Comparison of ENCODE assay signal across 9 mouse cellular contexts in genomic region chr5:112289819-112290535, GRCm38 (mm10). TPM values are rescaled to one million over a fixed set of nuclear protein-coding genes. Genes with fewer than 3 reads are reported as not detected.
DNase-seq lines count a peak whose midpoint lies in the region; ATAC-seq lines count a peak whose summit lies in the region.
"Had no signal": no experiment of that assay in that cellular context is flagged by ENCODE, and none has a peak within 500 bp of the region (broad histone marks: within the 10 kb centered on the region; RNA-seq: fewer than 3 reads in every experiment).

No protein-coding gene starts in this region.

- H3K4me3 ChIP-seq in megakaryocyte, embryonic 14.5 days (replicated peaks): peak overlapping the region; percentile 64

- peaks cover 100% of the 10 kb centered on the region for H3K4me1 ChIP-seq in megakaryocyte, embryonic 14.5 days

- H3K9me3 ChIP-seq in megakaryocyte, embryonic 14.5 days: no peaks in the 10 kb centered on the region

- peak; percentile 72 to 84 for DNase-seq in heart, adult 18-20 months
- no peak for DNase-seq in heart, postnatal 25 days (ENCODE audit: low spot score)
- DNase-seq in gastrocnemius, postnatal 36 days: peak; percentile 62 to 68
- DNase-seq in skeletal muscle tissue, adult 2 months (ENCODE audit: low read depth, low spot score): peak; percentile 90
- DNase-seq in frontal cortex, adult 2 months (ENCODE audit: extremely low spot score in 1 of 2, low spot score in 1 of 2): no peak
- no peak for DNase-seq in embryo, embryonic 10.5 days (ENCODE audit: low spot score)

- peaks cover 94% of the 10 kb centered on the region for H3K36me3 ChIP-seq in megakaryocyte, embryonic 14.5 days (replicated peaks; ENCODE audit: low read length)

- intact Hi-C loops in heart, postnatal 25 days (cut with DNase I): no loop called here
- intact Hi-C loops in gastrocnemius, postnatal 36 days (cut with DNase I): no loop called here

- H3K27me3 ChIP-seq in megakaryocyte, embryonic 14.5 days (replicated peaks): no peaks in the 10 kb centered on the region

- ATAC-seq in megakaryocyte, adult 5-6 weeks (ENCODE audit: poor library complexity, severe bottlenecking): no peak
- ATAC-seq: forebrain, embryonic 14.5 days had no signal

RNA-seq across cellular contexts. Expression of gene Tpst2, which starts 13.5 kb away (rescaled TPM):
- total RNA-seq in heart, adult 18-20 months (2021): 10 to 100 TPM; 47.1 to 50.0 TPM
- 10 to 100 TPM; 38.7 to 42.3 TPM for total RNA-seq in heart, postnatal 25 days (2021)
- polyA plus RNA-seq in megakaryocyte, embryonic 14.5 days (2012; ENCODE audit: insufficient read depth, low replicate concordance): 299 and 479 TPM in 2 replicates
- 52.1 and 57.5 TPM in 2 replicates for total RNA-seq in megakaryocyte, adult 5-6 weeks (2015)
- 69.2 and 77.0 TPM in 2 replicates for total RNA-seq in megakaryocyte, adult 5-6 weeks (2017)
- 10 to 100 TPM; 14.4 to 17.0 TPM for total RNA-seq in gastrocnemius, postnatal 36 days (2021)
- polyA plus RNA-seq in frontal cortex, adult 2 months (2012; rRNA removed): 36.6 and 40.7 TPM in 2 replicates

RNA-seq across cellular contexts. Expression of gene Crybb1, which starts 34.4 kb away (rescaled TPM):
- total RNA-seq in heart, adult 18-20 months (2021): 1 to 10 TPM; 2.0 to 3.1 TPM
- total RNA-seq in heart, postnatal 25 days (2021): 1 to 10 TPM; 2.5 to 2.9 TPM
- 0.25 and 3.6 TPM in 2 replicates for polyA plus RNA-seq in megakaryocyte, embryonic 14.5 days (2012; ENCODE audit: insufficient read depth, low replicate concordance)
- 2.4 and 4.2 TPM in 2 replicates for total RNA-seq in megakaryocyte, adult 5-6 weeks (2015)
- total RNA-seq in megakaryocyte, adult 5-6 weeks (2017): 1.2 and 2.3 TPM in 2 replicates
- 1 to 10 TPM; 2.4 to 4.1 TPM for total RNA-seq in gastrocnemius, postnatal 36 days (2021)
- polyA plus RNA-seq in frontal cortex, adult 2 months (2012; rRNA removed): 6.6 and 7.2 TPM in 2 replicates

RNA-seq across cellular contexts. Expression of gene Tfip11, which starts 36.2 kb away (rescaled TPM):
- 10 to 100 TPM; 20.5 to 20.8 TPM for total RNA-seq in heart, adult 18-20 months (2021)
- total RNA-seq in heart, postnatal 25 days (2021): 10 to 100 TPM; 16.3 to 17.9 TPM
- 30.3 and 35.0 TPM in 2 replicates for polyA plus RNA-seq in megakaryocyte, embryonic 14.5 days (2012; ENCODE audit: insufficient read depth, low replicate concordance)
- total RNA-seq in megakaryocyte, adult 5-6 weeks (2015): 11.3 and 11.7 TPM in 2 replicates
- total RNA-seq in megakaryocyte, adult 5-6 weeks (2017): 11.6 and 14.5 TPM in 2 replicates
- 10 to 100 TPM; 12.0 to 12.4 TPM for total RNA-seq in gastrocnemius, postnatal 36 days (2021)
- polyA plus RNA-seq in frontal cortex, adult 2 months (2012; rRNA removed): 36.6 and 40.0 TPM in 2 replicates

RNA-seq across cellular contexts. Expression of gene Cryba4, which starts 37.7 kb away (rescaled TPM):
- total RNA-seq in heart, adult 18-20 months (2021): 1 to 10 TPM; 5.7 to 6.6 TPM
- total RNA-seq in heart, postnatal 25 days (2021): 10 to 100 TPM in 1 of 2 experiments, 1 to 10 TPM in 1; 8.9 to 10.3 TPM
- polyA plus RNA-seq in megakaryocyte, embryonic 14.5 days (2012; ENCODE audit: insufficient read depth, low replicate concordance): 9.4 and 17.2 TPM in 2 replicates
- total RNA-seq in megakaryocyte, adult 5-6 weeks (2015): 5.2 and 8.4 TPM in 2 replicates
- total RNA-seq in megakaryocyte, adult 5-6 weeks (2017): 3.3 and 3.7 TPM in 2 replicates
- under 1 TPM in 1 of 2 experiments, not detected in 1; 0.61 TPM for total RNA-seq in gastrocnemius, postnatal 36 days (2021)
- polyA plus RNA-seq in frontal cortex, adult 2 months (2012; rRNA removed): 1.4 and 1.9 TPM in 2 replicates

RNA-seq across cellular contexts. Expression of gene Srrd, which starts 52.9 kb away (rescaled TPM):
- 10 to 100 TPM in 1 of 2 experiments, 1 to 10 TPM in 1; 6.8 to 10.0 TPM for total RNA-seq in heart, adult 18-20 months (2021)
- 1 to 10 TPM; 7.5 to 8.1 TPM for total RNA-seq in heart, postnatal 25 days (2021)
- 23.5 and 26.3 TPM in 2 replicates for polyA plus RNA-seq in megakaryocyte, embryonic 14.5 days (2012; ENCODE audit: insufficient read depth, low replicate concordance)
- total RNA-seq in megakaryocyte, adult 5-6 weeks (2015): 31.2 and 35.1 TPM in 2 replicates
- total RNA-seq in megakaryocyte, adult 5-6 weeks (2017): 20.7 and 21.7 TPM in 2 replicates
- total RNA-seq in gastrocnemius, postnatal 36 days (2021): 1 to 10 TPM; 2.8 to 3.4 TPM
- polyA plus RNA-seq in frontal cortex, adult 2 months (2012; rRNA removed): 55.5 and 58.8 TPM in 2 replicates

Comparison
In these comparisons a context has a peak if more than half of its experiments do, and no peak if none do; other contexts are left out.
1. DNase-seq: peak in heart, adult 18-20 months (2 of 2), gastrocnemius, postnatal 36 days (2 of 2) and skeletal muscle tissue, adult 2 months (single experiment); none in heart, postnatal 25 days (single experiment), frontal cortex, adult 2 months (0 of 2) and embryo, embryonic 10.5 days (single experiment).